Mouse (Mus musculus) kidney, adult 10 weeks (tissue): ENCODE data around the gene Mmp17. TPM values are rescaled to one million over a fixed set of nuclear protein-coding genes. Genes with fewer than 3 reads are reported as not detected.

Experiments
- polyA plus RNA-seq: library from polyadenylated mRNA; stranded (reverse); fragments of 350-450 nt; fragmentation: Illumina TruSeq; extraction: RNeasy Lipid Tissue Mini Kit (QIAGEN cat#74804); gene quantifications from one replicate; pipeline ENCODE4 v1.2.3, GENCODE M21; 2014; ENCODE audit warnings: low read depth, low replicate concordance

Mmp17 gene
- polyA plus RNA-seq, result 0.08 TPM

GRCm38 (mm10) chr5:129583761-129584582, at the start of gene Mmp17:
Mmp17 (plus strand) TSS chr5:129584169.

Other genes with a start within 250 kb of the Mmp17 start
- 27.9 TPM for gene Sfswap, start 82.9 kb upstream of the Mmp17 start, polyA plus RNA-seq
- gene Zfp11, start 85.9 kb downstream of the Mmp17 start, polyA plus RNA-seq, result 4.4 TPM
- not detected for gene Sept14, start 124.3 kb downstream of the Mmp17 start, polyA plus RNA-seq
- gene Mrps17, start 131.3 kb downstream of the Mmp17 start, polyA plus RNA-seq, result 68.5 TPM
- gene Nipsnap2, start 140.9 kb downstream of the Mmp17 start, polyA plus RNA-seq, result 79.5 TPM
- gene Psph, start 203.3 kb downstream of the Mmp17 start, polyA plus RNA-seq, result 9.8 TPM